Mouse (Mus musculus) neural tube, embryonic 13.5 days (tissue): Measurements from ENCODE around the gene Hist1h3d. TPM values are rescaled to one million over a fixed set of nuclear protein-coding genes. Genes with fewer than 3 reads are reported as not detected.
"Not testable (repeated sequence)": the region's sequence is repeated elsewhere in the genome, so short reads cannot be mapped to it uniquely, and the experiment has no call there.

Experiments
- ATAC-seq: fragments of 200-750 bp; cut with Nextera tagmentation; 2 replicates; pipeline ENCODE4 v1.8.0; 2017; ENCODE audit warnings: low read depth, mild to moderate bottlenecking, moderate TSS enrichment, moderate library complexity
- H3K27ac ChIP-seq: fragments of 300-500 bp; sonication (generic); replicated peaks from 2 replicates; pipeline ENCODE4 v1.5.1; 2015; ENCODE audit warnings: moderate library complexity, mild to moderate bottlenecking, inconsistent platforms
- H3K27me3 ChIP-seq: fragments of 300-500 bp; sonication (generic); 2 replicates; pipeline ENCODE4 v1.6.1; 2015; ENCODE audit warnings: mild to moderate bottlenecking, inconsistent platforms
- H3K36me3 ChIP-seq: fragments of 300-500 bp; sonication (generic); 2 replicates; pipeline ENCODE4 v1.6.1; 2015; ENCODE audit warnings: mild to moderate bottlenecking, inconsistent platforms
- H3K4me1 ChIP-seq: fragments of 300-500 bp; sonication (generic); replicated peaks from 2 replicates; pipeline ENCODE4 v1.6.1; 2015; ENCODE audit warnings: inconsistent platforms
- H3K4me2 ChIP-seq: fragments of 300-500 bp; sonication (generic); 2 replicates; pipeline ENCODE4 v1.6.1; 2015; ENCODE audit warnings: inconsistent platforms, mild to moderate bottlenecking, moderate library complexity
- H3K4me3 ChIP-seq: fragments of 300-500 bp; sonication (generic); 2 replicates; pipeline ENCODE4 v1.5.1; 2015; ENCODE audit warnings: mild to moderate bottlenecking, inconsistent platforms
- H3K9ac ChIP-seq: fragments of 300-500 bp; sonication (generic); 2 replicates; pipeline ENCODE4 v1.6.1; 2015; ENCODE audit warnings: moderate library complexity, mild to moderate bottlenecking, inconsistent platforms
- H3K9me3 ChIP-seq: fragments of 300-500 bp; sonication (generic); 2 replicates; pipeline ENCODE4 v1.6.1; 2016; ENCODE audit warnings: inconsistent platforms
- WGBS: fragments of 180-500 bp; shearing (Covaris S2); methylation state at CpG from one replicate; pipeline ENCODE4 v1.1.7; 2015; 5-methylcytosine and 5-hydroxymethylcytosine counted together
- polyA plus RNA-seq: library from polyadenylated mRNA; unstranded; fragments of >200 nt; fragmentation: Nextera tagmentation; extraction: Ambion mirVana; gene quantifications from 2 replicates; pipeline ENCODE4 v1.2.1, GENCODE M21; 2015

Gene Hist1h3d
- polyA plus RNA-seq, 1 experiment from 2014 or later, result 2.0 TPM

DNA sequence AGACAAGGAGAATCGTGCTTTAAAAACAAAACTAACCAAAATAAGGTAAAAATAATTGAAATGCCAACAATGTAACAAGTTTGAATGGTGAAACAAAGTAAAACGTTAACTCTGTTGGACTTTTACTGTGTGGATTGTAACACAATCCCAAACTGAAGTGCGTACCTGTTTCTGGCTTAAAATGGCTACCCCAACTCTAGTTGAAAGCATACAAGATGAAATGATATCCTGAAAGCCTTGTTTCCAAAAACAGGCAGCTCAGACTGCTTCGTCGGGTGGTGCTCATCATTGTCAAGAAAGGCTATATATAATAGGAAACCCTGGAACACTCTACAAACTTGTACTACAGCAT, 14.1 kb upstream of the Hist1h3d start:
- peak overlapping the region; percentile 98 for H3K27ac ChIP-seq
- peak overlapping the region; percentile 74 for H3K9ac ChIP-seq
- H3K27me3 ChIP-seq, ATAC-seq, H3K36me3 ChIP-seq, H3K9me3 ChIP-seq, H3K4me1 ChIP-seq: not testable (repeated sequence)
- 0% methylated on average over 2 of the region's 5 CpGs for WGBS
- H3K4me2 ChIP-seq, result peak overlapping the region; percentile 75
- peak overlapping the region; percentile 45 for H3K4me3 ChIP-seq

GRCm38 (mm10) chr13:23561883-23562659, 13.5 kb upstream of the Hist1h3d start, which contains the start of gene Hist1h3e:
Hist1h3e (minus strand) TSS chr13:23562369.
- not testable (repeated sequence) for H3K9me3 ChIP-seq, H3K27me3 ChIP-seq, H3K36me3 ChIP-seq, H3K4me1 ChIP-seq
- Histone ChIP-seq H3K4me2 (peak within 1 kb of the TSS; percentile 75), H3K4me3 (peak within 1 kb of the TSS; percentile 45), H3K9ac (peak within 1 kb of the TSS; percentile 75), H3K27ac (peak within 1 kb of the TSS; percentile 98)
- peak; percentile 96 for ATAC-seq
- WGBS, result under 1% methylated on average over 47 of the region's 67 CpGs

DNA sequence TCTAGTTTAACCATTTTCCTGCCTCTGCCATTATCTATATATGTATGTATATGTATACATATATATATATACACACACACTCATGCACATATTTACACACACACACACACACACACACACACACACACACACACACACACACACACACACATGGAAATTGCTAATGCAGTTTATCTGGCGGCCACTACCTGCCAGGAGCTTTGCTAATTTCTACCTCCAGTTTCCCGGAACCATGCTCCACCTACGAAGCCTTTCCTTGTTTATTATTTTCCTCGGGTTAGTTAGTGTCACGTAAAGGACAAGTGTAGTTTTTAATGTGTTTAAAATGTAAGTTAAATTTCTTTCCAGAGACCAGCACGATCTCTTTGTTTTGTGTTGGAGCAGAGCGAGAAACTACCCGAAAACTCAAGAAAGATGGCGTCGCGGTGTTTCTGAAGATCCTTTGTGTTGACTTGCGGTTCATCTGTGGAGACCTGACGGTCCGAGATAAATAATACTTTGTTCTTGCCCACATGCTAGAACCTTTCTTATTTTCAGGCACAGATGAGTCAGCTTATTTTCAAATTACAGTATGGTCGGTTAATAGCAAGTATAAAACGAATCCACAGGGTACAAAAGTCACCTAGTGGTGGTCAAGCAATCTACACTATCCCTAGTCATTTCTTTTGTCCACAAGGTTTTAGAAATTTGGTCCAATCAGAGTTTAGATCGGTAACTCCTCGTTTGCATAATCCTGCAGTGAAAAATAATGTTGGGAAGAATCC, 12.7 kb upstream of the Hist1h3d start:
- H3K4me2 ChIP-seq, result peak overlapping the region; percentile 75
- no peaks in the 10 kb centered on the region for H3K27me3 ChIP-seq
- no peaks in the 10 kb centered on the region for H3K36me3 ChIP-seq
- no peaks in the 10 kb centered on the region for H3K9me3 ChIP-seq
- WGBS, result 3% methylated on average over 18 of the region's 18 CpGs
- H3K4me3 ChIP-seq, result peak overlapping the region; percentile 45
- H3K27ac ChIP-seq, result peak overlapping the region; percentile 98
- H3K4me1 ChIP-seq, result peaks cover 3% of the 10 kb centered on the region; the same call in 1 of the 2 replicates
- peak; percentile 57 for ATAC-seq
- H3K9ac ChIP-seq, result peak overlapping the region; percentile 75

- Histone ChIP-seq H3K4me2 (no peak overlapping the region), H3K4me1 (peaks cover 3% of the 10 kb centered on the region; the same call in 1 of the 2 replicates), H3K27me3 (no peaks in the 10 kb centered on the region), H3K4me3 (no peak overlapping the region), H3K9me3 (no peaks in the 10 kb centered on the region), H3K36me3 (no peaks in the 10 kb centered on the region), H3K9ac (no peak overlapping the region), H3K27ac (peak overlapping the region; percentile 98)
- 82% methylated on average over 2 of the region's 2 CpGs for WGBS
- ATAC-seq, result no peak
Observed at GRCm38 (mm10) chr13:23564482-23564881, 11.1 kb upstream of the Hist1h3d start.

DNA sequence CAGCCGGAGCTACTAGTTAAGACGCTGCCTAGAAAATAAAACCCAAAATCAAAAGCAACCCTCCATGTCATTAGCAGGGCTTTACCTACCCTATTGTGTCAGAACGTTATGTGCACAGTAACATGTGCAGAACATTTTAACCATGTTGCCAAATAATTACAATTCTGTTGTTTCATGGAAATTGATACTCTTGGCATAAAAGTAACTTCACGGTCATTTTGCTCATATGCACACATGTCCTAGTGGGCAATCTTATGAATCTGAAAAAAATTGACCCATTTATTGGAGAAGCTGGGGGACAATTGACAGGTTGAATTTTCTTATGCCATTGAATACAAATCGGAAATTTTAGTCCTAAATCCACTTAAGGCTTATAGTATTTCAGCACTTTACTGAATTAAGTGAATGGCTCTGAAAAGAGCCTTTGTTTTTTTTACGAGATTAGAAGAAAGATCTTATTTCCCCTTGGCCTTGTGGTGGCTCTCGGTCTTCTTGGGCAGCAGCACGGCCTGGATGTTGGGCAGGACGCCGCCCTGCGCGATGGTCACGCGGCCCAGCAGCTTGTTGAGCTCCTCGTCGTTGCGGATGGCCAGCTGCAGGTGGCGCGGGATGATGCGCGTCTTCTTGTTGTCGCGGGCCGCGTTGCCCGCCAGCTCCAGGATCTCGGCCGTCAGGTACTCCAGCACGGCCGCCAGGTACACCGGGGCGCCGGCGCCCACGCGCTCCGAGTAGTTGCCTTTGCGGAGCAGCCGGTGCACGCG, 5.1 kb upstream of the Hist1h3d start:
- Histone ChIP-seq H3K4me3 (peak overlapping the region; percentile 45), H3K4me2 (peak overlapping the region; percentile 81), H3K9ac (peak overlapping the region; percentile 67), H3K4me1 (peaks cover 27% of the 10 kb centered on the region), H3K27ac (peak overlapping the region; percentile 96)
- H3K27me3 ChIP-seq, H3K36me3 ChIP-seq, H3K9me3 ChIP-seq: not testable (repeated sequence)
- ATAC-seq, result peak; percentile 30
- WGBS, result 1% methylated on average over 27 of the region's 41 CpGs

DNA sequence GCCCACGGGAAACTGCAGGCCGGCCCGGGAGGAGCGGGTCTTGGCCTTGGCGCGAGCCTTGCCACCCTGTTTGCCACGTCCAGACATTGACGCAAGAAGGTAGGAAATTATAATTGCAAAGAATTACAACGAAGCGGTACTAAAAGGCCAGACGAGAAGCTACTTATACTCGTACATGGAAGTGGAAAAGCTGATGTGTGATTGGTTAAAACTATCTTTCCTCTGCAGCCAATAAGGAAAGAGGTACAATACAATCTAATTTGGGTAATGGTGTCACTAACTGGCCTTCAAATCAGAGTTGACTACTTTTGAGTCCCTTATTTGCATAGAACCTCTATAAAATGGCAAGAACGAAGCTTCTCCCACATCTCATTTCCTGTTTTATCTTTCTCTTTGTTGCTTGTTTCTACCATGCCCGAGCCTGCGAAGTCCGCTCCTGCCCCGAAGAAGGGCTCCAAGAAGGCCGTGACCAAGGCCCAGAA, 4.5 kb upstream of the Hist1h3d start, which contains the start of the genes Hist1h2ae and Hist1h2bg:
TSS of gene Hist1h2ae (minus strand) at position 199 of the 482 bp plus-strand sequence.
TSS of gene Hist1h2bg (plus strand) at position 375 of the 482 bp plus-strand sequence.
- ATAC-seq, result peak; percentile 91
- Histone ChIP-seq H3K27me3 (no peaks in the 10 kb centered on the region), H3K9ac (peak within 1 kb of the TSS; percentile 80), H3K36me3 (no peaks in the 10 kb centered on the region), H3K4me3 (peak within 1 kb of the TSS; percentile 45), H3K9me3 (no peaks in the 10 kb centered on the region), H3K4me2 (peak within 1 kb of the TSS; percentile 81), H3K4me1 (peaks cover 28% of the 10 kb centered on the region), H3K27ac (peak within 1 kb of the TSS; percentile 96)
- WGBS, result 0% methylated on average over 18 of the region's 18 CpGs

- peak overlapping the region; percentile 80 for H3K9ac ChIP-seq
- H3K4me2 ChIP-seq, result peak overlapping the region; percentile 81
- H3K4me1 ChIP-seq, result peaks cover 34% of the 10 kb centered on the region
- not testable (repeated sequence) for ATAC-seq, H3K9me3 ChIP-seq, H3K36me3 ChIP-seq, H3K27me3 ChIP-seq
- peak overlapping the region; percentile 96 for H3K27ac ChIP-seq
- WGBS, result under 1% methylated on average over 14 of the region's 34 CpGs
- peak overlapping the region; percentile 45 for H3K4me3 ChIP-seq
Observed at GRCm38 (mm10) chr13:23571504-23572217, 3.9 kb upstream of the Hist1h3d start.

GRCm38 (mm10) chr13:23572218-23573033, 3.1 kb upstream of the Hist1h3d start:
- H3K36me3 ChIP-seq, result no peaks in the 10 kb centered on the region
- peak overlapping the region; percentile 80 for H3K9ac ChIP-seq
- H3K4me1 ChIP-seq, result peaks cover 42% of the 10 kb centered on the region
- peak overlapping the region; percentile 96 for H3K27ac ChIP-seq
- no peaks in the 10 kb centered on the region for H3K27me3 ChIP-seq
- H3K4me2 ChIP-seq, result peak overlapping the region; percentile 81
- 35% methylated on average over 2 of the region's 2 CpGs for WGBS
- no peak for ATAC-seq
- no peaks in the 10 kb centered on the region for H3K9me3 ChIP-seq
- peak overlapping the region; percentile 45 for H3K4me3 ChIP-seq

DNA sequence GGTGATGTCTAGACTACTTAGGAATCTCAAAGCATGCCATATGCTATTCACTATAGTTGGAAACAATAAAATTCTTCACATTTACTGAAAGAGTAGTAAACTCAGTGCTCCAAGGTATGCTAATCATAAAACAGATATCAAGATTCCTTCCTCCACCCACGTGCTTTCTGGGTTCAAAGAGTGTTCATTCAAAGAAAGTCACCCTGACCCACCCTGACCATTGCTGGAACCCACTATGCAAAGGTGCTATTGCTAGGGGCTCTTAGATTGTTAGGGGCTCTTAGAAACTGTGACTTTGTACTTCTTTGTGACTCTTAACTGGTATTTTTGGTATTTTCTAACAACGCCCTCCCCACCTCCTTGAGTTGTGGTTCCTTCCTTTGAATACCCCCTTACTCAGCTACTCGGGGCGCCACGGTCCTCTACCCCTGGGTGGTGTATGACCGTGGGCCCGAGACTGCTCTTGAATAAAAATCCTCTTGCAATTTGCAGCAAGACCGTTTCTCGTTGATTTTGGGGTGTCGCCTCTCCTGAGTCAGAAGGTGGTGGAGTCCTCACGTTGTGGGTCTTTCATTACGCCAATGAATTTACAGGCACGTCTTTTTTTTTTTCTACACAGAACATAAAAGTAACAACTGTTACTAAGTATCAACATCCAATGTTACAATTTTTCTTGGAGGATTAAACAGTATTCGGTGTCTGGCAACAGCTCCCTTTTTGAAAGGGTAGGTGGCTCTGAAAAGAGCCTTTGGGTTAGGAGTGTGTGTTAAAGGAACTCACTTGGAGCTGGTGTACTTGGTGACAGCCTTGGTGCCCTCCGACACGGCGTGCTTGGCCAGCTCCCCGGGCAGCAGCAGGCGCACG, 2.3 kb upstream of the Hist1h3d start:
- Histone ChIP-seq H3K4me3 (peak overlapping the region; percentile 45), H3K4me2 (peak overlapping the region; percentile 81), H3K4me1 (peaks cover 42% of the 10 kb centered on the region), H3K27ac (peak overlapping the region; percentile 96), H3K9ac (peak overlapping the region; percentile 80)
- not testable (repeated sequence) for ATAC-seq, H3K36me3 ChIP-seq, H3K9me3 ChIP-seq, H3K27me3 ChIP-seq
- WGBS, result 11% methylated on average over 20 of the region's 20 CpGs

DNA sequence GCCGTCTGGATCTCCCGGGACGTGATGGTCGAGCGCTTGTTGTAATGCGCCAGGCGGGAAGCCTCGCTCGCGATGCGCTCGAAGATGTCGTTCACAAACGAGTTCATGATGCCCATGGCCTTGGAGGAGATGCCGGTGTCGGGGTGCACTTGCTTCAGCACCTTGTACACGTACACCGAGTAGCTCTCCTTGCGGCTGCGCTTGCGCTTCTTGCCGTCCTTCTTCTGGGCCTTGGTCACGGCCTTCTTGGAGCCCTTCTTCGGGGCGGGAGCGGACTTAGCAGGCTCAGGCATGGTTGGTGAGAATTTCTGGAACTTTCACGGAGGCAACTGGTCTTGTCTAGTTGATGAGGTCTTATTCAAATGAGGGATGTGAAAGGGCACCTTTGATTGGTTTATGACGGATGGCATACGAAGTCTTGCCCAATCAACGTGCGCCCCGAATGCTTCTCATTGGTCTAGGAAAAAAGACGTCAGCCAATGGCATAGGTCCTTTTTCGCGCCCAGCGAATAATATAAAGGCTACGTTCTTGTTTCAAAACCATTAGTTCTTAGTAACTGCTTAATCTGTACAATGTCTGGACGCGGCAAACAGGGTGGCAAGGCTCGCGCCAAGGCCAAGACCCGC, 1.6 kb upstream of the Hist1h3d start, which contains the start of the genes Hist1h2bf and Hist1h2ad:
TSS of gene Hist1h2bf (minus strand) at position 299 of the 627 bp plus-strand sequence.
TSS of gene Hist1h2ad (plus strand) at position 484 of the 627 bp plus-strand sequence.
- peak; percentile 88 for ATAC-seq
- peaks cover 42% of the 10 kb centered on the region for H3K4me1 ChIP-seq
- under 1% methylated on average over 42 of the region's 42 CpGs for WGBS
- peak within 1 kb of the TSS; percentile 80 for H3K9ac ChIP-seq
- not testable (repeated sequence) for H3K36me3 ChIP-seq, H3K9me3 ChIP-seq, H3K27me3 ChIP-seq
- peak within 1 kb of the TSS; percentile 84 for H3K27ac ChIP-seq
- peak within 1 kb of the TSS; percentile 45 for H3K4me3 ChIP-seq
- peak within 1 kb of the TSS; percentile 81 for H3K4me2 ChIP-seq
